Mouse (Mus musculus): ENCODE results near the gene B4galt3. TPM values are rescaled to one million over a fixed set of nuclear protein-coding genes. Genes with fewer than 3 reads are reported as not detected.

B4galt3 gene
- polyA plus RNA-seq, 1 experiment from 2014 or later = 35.8 TPM

DNA sequence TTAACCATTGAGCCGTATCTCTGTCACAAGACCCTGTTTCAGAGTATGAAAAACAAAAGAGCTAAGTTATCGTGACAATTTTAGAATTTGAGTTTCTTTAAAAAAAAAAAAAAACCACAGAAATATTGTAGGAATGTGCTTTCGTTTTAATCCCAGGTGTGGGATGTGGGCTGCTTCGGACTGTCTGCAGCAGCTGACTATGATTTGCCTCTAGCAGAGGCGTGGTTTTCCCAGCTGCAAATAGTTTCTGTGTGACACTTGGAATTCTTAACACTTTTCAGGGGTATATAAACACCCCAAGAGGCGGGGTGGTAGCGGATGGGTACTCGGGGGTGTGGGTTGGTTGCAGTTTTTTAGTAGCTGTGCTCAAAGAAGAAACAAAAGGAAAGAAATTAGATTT is 24.8 kb upstream of the B4galt3 start:
- 87% methylated on average over 8 of the region's 8 CpGs for WGBS (ENCODE audit: insufficient replicate concordance)

GRCm38 (mm10) chr1:171246709-171247452 is 23.2 kb upstream of the B4galt3 start:
- Histone ChIP-seq H3K4me3 (peak overlapping the region; percentile 78), H3K4me2 (peak overlapping the region; percentile 84), H3K36me3 (peaks cover 39% of the 10 kb centered on the region), H3K27ac (peak overlapping the region; percentile 84), H3K9ac (peak overlapping the region; percentile 86), H3K4me1 (peaks cover 56% of the 10 kb centered on the region), H3K27me3 (replicated peaks) (peaks cover 29% of the 10 kb centered on the region), H3K9me3 (replicated peaks) (no peaks in the 10 kb centered on the region)
- under 1% methylated on average over 41 of the region's 41 CpGs for WGBS (ENCODE audit: insufficient replicate concordance)
- peak; percentile 93 for ATAC-seq

More for the DNA sequence above, 24.8 kb upstream of the B4galt3 start:
- ATAC-seq = no peak
- Histone ChIP-seq H3K4me1 (peaks cover 46% of the 10 kb centered on the region), H3K27me3 (replicated peaks) (peaks cover 14% of the 10 kb centered on the region), H3K4me2 (peak overlapping the region; percentile 84), H3K4me3 (0 out of 2 replicates have a peak overlapping the region, but pooled peaks have one; percentile 78), H3K9me3 (replicated peaks) (no peaks in the 10 kb centered on the region), H3K9ac (peak overlapping the region; percentile 86; the same call in 1 of the 2 replicates), H3K27ac (peak overlapping the region; percentile 28; the same call in 1 of the 2 replicates), H3K36me3 (peaks cover 54% of the 10 kb centered on the region)

DNA sequence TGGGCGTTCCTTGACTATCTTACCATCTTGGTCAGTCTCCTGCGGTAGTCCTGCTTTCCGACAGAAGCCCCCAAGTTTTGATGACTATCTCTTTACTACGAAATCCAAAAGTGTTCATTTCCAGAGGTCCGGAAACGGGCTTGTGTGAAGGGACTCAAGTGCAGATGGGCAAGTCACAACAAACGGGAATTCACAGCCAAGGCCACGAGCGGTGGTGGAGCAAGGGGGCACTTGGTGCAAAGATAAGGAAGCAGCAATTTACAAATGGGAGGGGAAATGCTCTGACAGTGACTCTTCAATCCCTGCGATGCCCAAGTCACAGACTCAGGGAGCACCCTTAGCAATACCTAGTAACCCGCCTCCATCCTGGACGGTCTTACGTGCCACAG is 22.7 kb upstream of the B4galt3 start:
- H3K4me1 ChIP-seq = peaks cover 61% of the 10 kb centered on the region
- peaks cover 33% of the 10 kb centered on the region for H3K36me3 ChIP-seq
- H3K9me3 ChIP-seq (replicated peaks) = no peaks in the 10 kb centered on the region
- 4% methylated on average over 13 of the region's 13 CpGs for whole genome bisulfite sequencing (ENCODE audit: insufficient replicate concordance)
- peak overlapping the region; percentile 86 for H3K9ac ChIP-seq
- peak overlapping the region; percentile 84 for H3K27ac ChIP-seq
- peaks cover 35% of the 10 kb centered on the region for H3K27me3 ChIP-seq (replicated peaks)
- H3K4me3 ChIP-seq = peak overlapping the region; percentile 78
- ATAC-seq = peak; percentile 30; the same call in 1 of the 2 replicates
- peak overlapping the region; percentile 84 for H3K4me2 ChIP-seq

DNA sequence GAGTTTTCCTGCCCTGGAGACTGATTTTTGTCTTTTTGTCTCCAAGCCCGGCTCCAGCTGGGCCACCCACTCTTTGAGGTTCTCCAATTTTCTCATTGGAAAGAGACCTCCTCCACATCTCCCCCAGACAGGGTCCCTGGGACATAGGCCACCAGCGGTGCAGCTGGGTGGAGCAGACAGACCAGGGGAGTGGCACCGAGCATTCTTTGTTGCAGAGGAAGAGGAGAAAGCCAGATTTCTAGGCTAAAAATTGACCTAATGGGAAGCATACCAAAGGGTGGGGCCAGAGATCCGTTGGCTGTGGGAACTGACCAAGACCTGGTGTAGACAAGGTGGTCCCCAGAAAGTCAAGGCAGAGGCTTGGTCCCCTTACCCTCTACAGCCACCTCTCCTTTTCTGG is 22.2 kb upstream of the B4galt3 start:
- Histone ChIP-seq H3K9me3 (replicated peaks) (no peaks in the 10 kb centered on the region), H3K9ac (peak overlapping the region; percentile 86), H3K4me2 (peak overlapping the region; percentile 84), H3K4me3 (peak overlapping the region; percentile 78), H3K36me3 (peaks cover 29% of the 10 kb centered on the region), H3K27me3 (replicated peaks) (peaks cover 40% of the 10 kb centered on the region), H3K4me1 (peaks cover 62% of the 10 kb centered on the region), H3K27ac (peak overlapping the region; percentile 84; the same call in 1 of the 2 replicates)
- 18% methylated on average over 4 of the region's 4 CpGs for WGBS (ENCODE audit: insufficient replicate concordance)
- ATAC-seq = no peak

GRCm38 (mm10) chr1:171248386-171249226 is 21.5 kb upstream of the B4galt3 start:
- peak overlapping the region; percentile 45 for H3K27ac ChIP-seq
- H3K4me2 ChIP-seq = peak overlapping the region; percentile 84
- no peak for ATAC-seq
- no peaks in the 10 kb centered on the region for H3K9me3 ChIP-seq (replicated peaks)
- H3K4me1 ChIP-seq = peaks cover 62% of the 10 kb centered on the region
- peaks cover 45% of the 10 kb centered on the region for H3K27me3 ChIP-seq (replicated peaks)
- 0 out of 2 replicates have a peak overlapping the region, but pooled peaks have one; percentile 10 for H3K9ac ChIP-seq
- H3K36me3 ChIP-seq = peaks cover 22% of the 10 kb centered on the region
- 34% methylated on average over 3 of the region's 3 CpGs for WGBS (ENCODE audit: insufficient replicate concordance)
- no peak overlapping the region for H3K4me3 ChIP-seq

DNA sequence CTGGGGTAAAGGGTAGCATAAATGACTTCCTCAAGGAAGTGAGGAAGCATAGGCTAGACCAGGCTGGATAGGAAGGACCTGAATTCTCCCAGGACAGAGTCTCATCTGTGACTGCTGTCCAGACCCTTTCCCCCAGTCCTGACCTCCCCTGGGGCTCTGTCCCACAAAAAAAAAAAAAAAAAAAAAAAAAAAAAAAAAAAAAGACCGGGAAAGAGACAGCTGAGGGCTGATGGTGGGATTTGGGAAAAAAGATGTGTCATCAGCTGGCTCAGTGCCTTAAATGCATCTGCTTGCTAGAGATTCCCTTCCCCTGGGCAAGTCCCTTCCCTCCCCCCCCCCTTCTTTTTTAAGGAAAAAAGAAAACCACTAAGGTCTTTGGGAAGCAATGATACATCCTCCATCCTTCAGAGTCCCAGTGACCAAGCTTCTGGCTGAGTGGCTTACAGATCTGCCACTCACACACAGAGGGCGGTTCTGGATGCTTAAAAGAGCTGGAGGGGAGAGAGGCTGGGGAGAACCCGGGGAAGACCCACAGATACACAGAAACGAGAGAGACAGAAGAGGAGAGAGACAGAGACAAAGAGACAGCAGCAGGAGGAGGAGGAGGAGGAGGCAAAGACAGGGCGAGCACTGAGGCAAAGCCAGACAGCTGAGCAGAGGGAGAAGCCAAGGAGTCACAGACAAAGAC is 20.1 kb upstream of the B4galt3 start, which contains the start of gene Adamts4:
Gene Adamts4, plus strand, starts transcription at position 509 of the 688 bp plus-strand sequence.
- no peak within 1 kb of the TSS for H3K9ac ChIP-seq
- no peak for ATAC-seq
- peaks cover 53% of the 10 kb centered on the region for H3K4me1 ChIP-seq
- no peak within 1 kb of the TSS; the same call in 1 of the 2 replicates for H3K27ac ChIP-seq
- peaks cover 54% of the 10 kb centered on the region for H3K27me3 ChIP-seq (replicated peaks)
- H3K4me2 ChIP-seq = peak within 1 kb of the TSS; percentile 37
- 20% methylated on average over 5 of the region's 5 CpGs for WGBS (ENCODE audit: insufficient replicate concordance)
- H3K9me3 ChIP-seq (replicated peaks) = no peaks in the 10 kb centered on the region
- H3K36me3 ChIP-seq = peaks cover 9% of the 10 kb centered on the region
- peak within 1 kb of the TSS; percentile 10; the same call in 1 of the 2 replicates for H3K4me3 ChIP-seq

- H3K27ac ChIP-seq = no peak within 1 kb of the TSS
- H3K9me3 ChIP-seq (replicated peaks) = no peaks in the 10 kb centered on the region
- peak within 1 kb of the TSS; percentile 37 for H3K4me2 ChIP-seq
- H3K36me3 ChIP-seq = peaks cover under 1% of the 10 kb centered on the region; the same call in 1 of the 2 replicates
- 31% methylated on average over 26 of the region's 26 CpGs for WGBS (ENCODE audit: insufficient replicate concordance)
- H3K4me1 ChIP-seq = peaks cover 44% of the 10 kb centered on the region
- ATAC-seq = no peak
- peak within 1 kb of the TSS; percentile 10; the same call in 1 of the 2 replicates for H3K4me3 ChIP-seq
- H3K9ac ChIP-seq = no peak within 1 kb of the TSS; the same call in 1 of the 2 replicates
- peaks cover 54% of the 10 kb centered on the region for H3K27me3 ChIP-seq (replicated peaks)
Observed at GRCm38 (mm10) chr1:171250680-171251593, 19.2 kb upstream of the B4galt3 start, which contains the start of gene Ndufs2. Ndufs2 (minus strand) TSS chr1:171251388.

DNA sequence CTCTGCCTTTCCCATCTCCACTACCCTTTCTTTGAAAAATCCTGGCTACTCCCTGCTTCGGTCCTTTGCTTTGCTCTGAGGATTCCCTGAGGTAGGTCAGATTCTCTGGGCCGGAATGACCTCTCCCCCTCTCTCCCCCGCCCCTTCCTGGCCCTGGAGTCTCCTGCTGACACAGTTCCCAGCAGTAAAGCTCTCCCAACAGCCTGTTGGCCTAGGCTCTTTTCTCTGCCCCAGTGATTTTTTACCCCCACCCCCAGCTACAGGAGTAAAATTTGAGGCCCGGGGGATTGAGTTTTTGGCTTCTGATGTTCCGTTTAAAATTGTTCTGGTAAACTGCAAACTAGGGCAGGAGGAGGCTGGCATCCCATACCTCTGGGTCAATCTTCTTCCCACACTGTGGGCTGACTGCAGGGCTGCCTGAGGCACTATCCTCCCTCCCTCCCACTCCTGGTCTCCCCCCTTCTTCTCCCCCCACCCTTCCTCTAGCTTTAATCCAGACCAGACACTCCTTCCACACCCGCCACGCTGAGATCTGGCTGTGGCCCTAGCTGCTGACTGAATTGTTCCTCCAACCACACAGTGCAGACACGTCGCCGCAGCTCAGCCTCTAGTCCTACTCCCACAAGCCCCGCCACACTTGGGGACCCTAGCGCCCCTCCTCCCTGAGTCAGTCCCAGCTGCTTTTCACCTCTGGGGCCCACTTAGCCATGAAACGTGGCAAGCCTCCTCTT is 18.4 kb upstream of the B4galt3 start:
- no peaks in the 10 kb centered on the region for H3K9me3 ChIP-seq (replicated peaks)
- no peak for ATAC-seq
- WGBS (ENCODE audit: insufficient replicate concordance) = 16% methylated on average over 13 of the region's 13 CpGs
- H3K9ac ChIP-seq = no peak overlapping the region; the same call in 1 of the 2 replicates
- H3K4me1 ChIP-seq = peaks cover 39% of the 10 kb centered on the region
- H3K36me3 ChIP-seq = no peaks in the 10 kb centered on the region
- H3K4me2 ChIP-seq = peak overlapping the region; percentile 37
- no peak overlapping the region for H3K27ac ChIP-seq
- no peak overlapping the region for H3K4me3 ChIP-seq
- H3K27me3 ChIP-seq (replicated peaks) = peaks cover 61% of the 10 kb centered on the region

DNA sequence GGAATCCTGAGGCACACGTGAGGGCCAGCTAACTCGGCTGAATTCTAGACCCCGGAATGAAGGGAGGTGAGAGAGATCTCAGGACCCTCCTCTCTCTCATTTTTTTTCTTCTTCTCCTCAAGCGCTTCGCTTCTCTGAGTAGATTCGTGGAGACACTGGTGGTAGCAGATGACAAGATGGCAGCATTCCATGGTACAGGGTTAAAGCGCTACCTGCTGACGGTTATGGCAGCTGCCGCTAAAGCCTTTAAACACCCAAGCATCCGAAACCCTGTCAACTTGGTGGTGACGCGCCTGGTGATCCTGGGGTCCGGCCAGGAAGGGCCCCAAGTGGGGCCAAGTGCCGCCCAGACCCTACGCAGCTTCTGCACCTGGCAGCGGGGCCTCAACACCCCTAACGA is 17.7 kb upstream of the B4galt3 start:
- Histone ChIP-seq H3K27me3 (replicated peaks) (peaks cover 61% of the 10 kb centered on the region), H3K4me3 (no peak overlapping the region), H3K4me2 (no peak overlapping the region), H3K36me3 (no peaks in the 10 kb centered on the region), H3K9me3 (replicated peaks) (no peaks in the 10 kb centered on the region), H3K9ac (no peak overlapping the region; the same call in 1 of the 2 replicates), H3K4me1 (peaks cover 39% of the 10 kb centered on the region), H3K27ac (no peak overlapping the region)
- 62% methylated on average over 17 of the region's 17 CpGs for WGBS (ENCODE audit: insufficient replicate concordance)
- ATAC-seq = no peak

All from liver, embryonic 12.5 days (tissue).